Mouse (Mus musculus) C2C12 (cell line): ENCODE results near the gene Wfdc15b. TPM values are rescaled to one million over a fixed set of nuclear protein-coding genes. Genes with fewer than 3 reads are reported as not detected.

Experiments used
- H3K27me3 ChIP-seq: one replicate; pipeline ENCODE4 v1.6.1; 2011; ENCODE audit not compliant: control insufficient read depth, insufficient read depth, insufficient read length
- H3K36me3 ChIP-seq: one replicate; pipeline ENCODE4 v1.6.1; 2011; ENCODE audit not compliant: control insufficient read depth, insufficient read depth
- H3K4me3 ChIP-seq: one replicate; pipeline ENCODE4 v1.5.1; 2011; ENCODE audit warnings: mild to moderate bottlenecking, control low read depth; ENCODE audit not compliant: poor library complexity, insufficient read depth, severe bottlenecking
- H3K79me2 ChIP-seq: one replicate; pipeline ENCODE4 v1.6.1; 2011; ENCODE audit not compliant: control insufficient read depth, insufficient read depth
- H3K79me3 ChIP-seq: one replicate; pipeline ENCODE4 v1.6.1; 2011; ENCODE audit warnings: low read depth, control low read depth
- H3ac ChIP-seq: one replicate; pipeline ENCODE3; 2011; ENCODE audit warnings: low read depth; ENCODE audit not compliant: control insufficient read depth, insufficient read length
- CEBPB ChIP-seq: IDR thresholded peaks from one replicate; pipeline ENCODE4 v1.6.1; 2011; ENCODE audit warnings: low read depth, mild to moderate bottlenecking, control low read depth, moderate library complexity
- CTCF ChIP-seq: IDR thresholded peaks from one replicate; pipeline ENCODE4 v1.5.1; 2011; ENCODE audit not compliant: control insufficient read depth, insufficient read depth, insufficient read length
- FOSL1 ChIP-seq: IDR thresholded peaks from one replicate; pipeline ENCODE4 v1.8.0; 2011; ENCODE audit warnings: mild to moderate bottlenecking, low read length; ENCODE audit not compliant: poor library complexity, insufficient read depth, severe bottlenecking
- MAX ChIP-seq: IDR thresholded peaks from one replicate; pipeline ENCODE4 v1.6.1; 2011; ENCODE audit warnings: mild to moderate bottlenecking, control low read depth
- MYOD1 ChIP-seq: IDR thresholded peaks from one replicate; pipeline ENCODE4 v1.6.1; 2011; ENCODE audit warnings: low read depth; ENCODE audit not compliant: control insufficient read depth, insufficient read length
- MYOG ChIP-seq: IDR thresholded peaks from one replicate; pipeline ENCODE4 v1.6.1; 2011; ENCODE audit not compliant: control insufficient read depth, insufficient read length; ENCODE audit errors: extremely low read depth
- USF1 ChIP-seq: IDR thresholded peaks from one replicate; pipeline ENCODE4 v1.6.1; 2011; ENCODE audit warnings: low read depth, mild to moderate bottlenecking, control low read depth, moderate library complexity
- polyA plus RNA-seq: library from polyadenylated mRNA; unstranded; fragments of >200 nt; fragmentation: generic; extraction: Trizol; gene quantifications from one replicate; pipeline ENCODE4 v1.2.1, GENCODE M21; 2012; ENCODE audit warnings: missing spikeins

The Wfdc15b gene
- polyA plus RNA-seq, 1 experiment = not detected

GRCm38 (mm10) chr2:164164941-164165340 is 56.5 kb downstream of the Wfdc15b start:
- Histone ChIP-seq H3ac (no peak overlapping the region), H3K4me3 (no peak overlapping the region), H3K79me2 (no peaks in the 10 kb centered on the region), H3K36me3 (no peaks in the 10 kb centered on the region), H3K27me3 (peaks cover 45% of the 10 kb centered on the region), H3K79me3 (no peaks in the 10 kb centered on the region)
- TF ChIP-seq USF1 (no peak), CTCF (no peak), MAX (no peak), MYOD1 (no peak), CEBPB (no peak), FOSL1 (no peak), MYOG (no peak)

Other genes with a start within 250 kb of the Wfdc15b start
- gene Ywhab, start 226.7 kb downstream of the Wfdc15b start, polyA plus RNA-seq = 114 TPM
- 0.60 TPM for gene Pabpc1l, start 196.2 kb downstream of the Wfdc15b start, polyA plus RNA-seq
- 9.5 TPM for gene Stk4, start 151.3 kb downstream of the Wfdc15b start, polyA plus RNA-seq
- gene Tomm34, start 150.5 kb downstream of the Wfdc15b start, polyA plus RNA-seq = 19.3 TPM
- gene Kcns1, start 50.5 kb downstream of the Wfdc15b start, polyA plus RNA-seq = not detected
- gene Wfdc5, start 38.9 kb downstream of the Wfdc15b start, polyA plus RNA-seq = not detected
- not detected for gene Wfdc12, start 31.1 kb downstream of the Wfdc15b start, polyA plus RNA-seq
- 0.76 TPM for gene Wfdc15a, start 21.5 kb downstream of the Wfdc15b start, polyA plus RNA-seq
- not detected for gene Svs2, start 16.8 kb upstream of the Wfdc15b start, polyA plus RNA-seq
- gene Svs3b, start 35.0 kb upstream of the Wfdc15b start, polyA plus RNA-seq = not detected
- not detected for gene Svs4, start 56.8 kb upstream of the Wfdc15b start, polyA plus RNA-seq
- gene Svs3a, start 67.6 kb upstream of the Wfdc15b start, polyA plus RNA-seq = not detected
- not detected for gene Svs6, start 95.1 kb upstream of the Wfdc15b start, polyA plus RNA-seq
- gene Svs5, start 111.1 kb upstream of the Wfdc15b start, polyA plus RNA-seq = not detected
- 11.4 TPM for gene Slpi, start 167.4 kb upstream of the Wfdc15b start, polyA plus RNA-seq
- gene Rbpjl, start 181.5 kb upstream of the Wfdc15b start, polyA plus RNA-seq = 0.01 TPM
- 0.01 TPM for gene Matn4, start 183.5 kb upstream of the Wfdc15b start, polyA plus RNA-seq
- 124 TPM for gene Sdc4, start 222.2 kb upstream of the Wfdc15b start, polyA plus RNA-seq
- 49.6 TPM for gene Sys1, start 235.3 kb upstream of the Wfdc15b start, polyA plus RNA-seq
- gene Gm20458, start 239.3 kb upstream of the Wfdc15b start, polyA plus RNA-seq = 29.7 TPM